Mouse (Mus musculus): ENCODE results near the gene Rbfox1.

- TF ChIP-seq CTCF (IDR thresholded peaks at IDR 0.05; ENCODE audit: low read depth, low read length) (no peak), POLR2AphosphoS5 (IDR thresholded peaks at IDR 0.05; ENCODE audit: insufficient replicate concordance, low read depth, low read length) (no peak), TAL1 (conservative IDR thresholded peaks at IDR 0.05; ENCODE audit: low read depth, low read length) (no peak), GATA1 (IDR thresholded peaks at IDR 0.05; ENCODE audit: borderline replicate concordance, low read length) (no peak)
Measured at GRCm38 (mm10) chr16:6031280-6031679, 146.1 kb downstream of the Rbfox1 start.
